Mouse (Mus musculus): ENCODE data around the gene Snx4.

GRCm38 (mm10) chr16:33339476-33339875, 88.2 kb downstream of the Snx4 start:
- TF ChIP-seq CTCF (IDR thresholded peaks at IDR 0.05; ENCODE audit: extremely low read depth, insufficient read length, insufficient replicate concordance, low read depth, low read length) (no peak), POLR2A (IDR thresholded peaks at IDR 0.05; ENCODE audit: low read depth, low read length) (no peak)
